Mouse (Mus musculus) CH12.LX (cell line): ENCODE results near the gene Cebpa.

Experiments
- CTCF ChIP-seq, 2 experiments: IDR thresholded peaks in 1 of 2; conservative IDR thresholded peaks in 1 of 2; 2 replicates each; pipeline ENCODE4 v1.5.1; 2011 to 2012; ENCODE audit warnings: low read depth in 2 of 2, low read length in 2 of 2, improper control_type of control experiment in 1 of 2, inconsistent platforms in 1 of 2, mild to moderate bottlenecking in 1 of 2, moderate library complexity in 1 of 2
- EP300 ChIP-seq: IDR thresholded peaks from 2 replicates; pipeline ENCODE4 v1.6.1; 2011; ENCODE audit warnings: low read length, improper control_type of control experiment
- MEF2A ChIP-seq: IDR thresholded peaks from 2 replicates; pipeline ENCODE4 v1.6.1; 2014; ENCODE audit warnings: low read depth, mild to moderate bottlenecking, inconsistent platforms, low read length, improper control_type of control experiment, borderline replicate concordance
- TCF12 ChIP-seq: IDR thresholded peaks from 2 replicates; pipeline ENCODE4 v1.6.1; 2014; ENCODE audit warnings: low read depth, mild to moderate bottlenecking, inconsistent platforms, low read length, improper control_type of control experiment
- ZMIZ1 ChIP-seq: IDR thresholded peaks from 2 replicates; pipeline ENCODE4 v1.6.1; 2012; ENCODE audit warnings: low read depth, mild to moderate bottlenecking, inconsistent platforms, low read length, improper control_type of control experiment

DNA sequence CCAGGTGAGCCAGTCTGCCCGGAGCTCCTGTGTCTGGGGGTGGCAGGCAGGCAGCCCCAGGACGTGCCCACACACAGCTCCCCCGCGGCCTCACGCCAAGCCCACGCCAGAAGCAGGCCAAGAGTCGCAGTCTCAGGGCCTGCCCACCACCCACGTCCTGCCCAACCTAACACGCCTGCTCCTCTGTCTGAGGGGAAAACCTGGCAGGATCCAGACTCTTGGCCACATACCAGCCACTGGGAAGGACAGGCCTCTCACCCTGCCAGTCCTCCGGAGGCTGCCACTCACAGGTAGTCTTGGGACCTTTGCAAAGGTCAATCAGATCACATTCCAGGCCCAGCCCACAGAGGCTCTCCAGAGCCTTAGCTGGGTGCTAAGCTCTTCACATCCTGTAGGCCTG lies 27.2 kb downstream of the Cebpa start:
- TF ChIP-seq EP300 (no peak), CTCF (conservative IDR thresholded peaks at IDR 0.05 in 1 of 2, IDR thresholded peaks at IDR 0.05 in 1 of 2; ENCODE audit: low read depth in 2 of 2, low read length in 2 of 2) (no peak), ZMIZ1 (no peak), MEF2A (no peak), TCF12 (no peak)
